Mouse (Mus musculus) kidney, postnatal 0 days (tissue): Measurements from ENCODE around the gene Ptpn3. TPM values are rescaled to one million over a fixed set of nuclear protein-coding genes. Genes with fewer than 3 reads are reported as not detected.

Experiments used
- ATAC-seq: fragments of 200-750 bp; cut with Nextera tagmentation; replicated peaks from 2 replicates; pipeline ENCODE4 v1.8.0; 2017; ENCODE audit warnings: low read depth, moderate number of reproducible peaks, moderate TSS enrichment, moderate library complexity; ENCODE audit not compliant: low FRiP score
- DNase-seq: peaks from one replicate; pipeline ENCODE4 v3.0.0-alpha.2; 2016; ENCODE audit warnings: low spot score
- H3K27ac ChIP-seq: fragments of 300-500 bp; sonication (generic); 2 replicates; pipeline ENCODE4 v1.5.1; 2014; ENCODE audit warnings: mild to moderate bottlenecking
- H3K27me3 ChIP-seq: fragments of 300-500 bp; sonication (generic); 2 replicates; pipeline ENCODE4 v1.6.1; 2014; ENCODE audit warnings: low read length, mixed read lengths; ENCODE audit not compliant: insufficient read depth
- H3K36me3 ChIP-seq: fragments of 300-500 bp; sonication (generic); 2 replicates; pipeline ENCODE4 v1.6.1; 2014; ENCODE audit warnings: low read length, mixed read lengths; ENCODE audit not compliant: insufficient read depth
- H3K4me1 ChIP-seq: fragments of 300-500 bp; sonication (generic); replicated peaks from 2 replicates; pipeline ENCODE4 v1.6.1; 2014; ENCODE audit warnings: antibody characterized with exemption, low read length, mixed read lengths; ENCODE audit not compliant: insufficient read depth
- H3K4me2 ChIP-seq: fragments of 300-500 bp; sonication (generic); 2 replicates; pipeline ENCODE4 v1.6.1; 2014; ENCODE audit warnings: mild to moderate bottlenecking, low read length, moderate library complexity, mixed read lengths
- H3K4me3 ChIP-seq: fragments of 300-500 bp; sonication (generic); replicated peaks from 2 replicates; pipeline ENCODE4 v1.5.1; 2014; ENCODE audit warnings: low read depth, low read length
- H3K9ac ChIP-seq: fragments of 300-500 bp; sonication (generic); 2 replicates; pipeline ENCODE4 v1.6.1; 2014; ENCODE audit warnings: low read depth, low read length
- H3K9me3 ChIP-seq: fragments of 300-500 bp; sonication (generic); replicated peaks from 2 replicates; pipeline ENCODE4 v1.6.1; 2016; ENCODE audit warnings: low read length, inconsistent platforms, mixed read lengths
- CTCF ChIP-seq: IDR thresholded peaks from 2 replicates; pipeline ENCODE4 v1.5.1; 2016; ENCODE audit warnings: antibody characterized with exemption, low read depth, mild to moderate bottlenecking, moderate library complexity
- WGBS: fragments of 180-500 bp; shearing (Covaris S2); extraction: QIAGEN DNeasy Blood & Tissue Kit; methylation state at CpG from one replicate; pipeline ENCODE4 v1.1.7; 2014; 5-methylcytosine and 5-hydroxymethylcytosine counted together
- polyA plus RNA-seq: library from polyadenylated mRNA; unstranded; fragments of >200 nt; fragmentation: Nextera tagmentation; extraction: Ambion mirVana; gene quantifications from 2 replicates; pipeline ENCODE4 v1.2.1, GENCODE M21; 2015

Gene Ptpn3
- polyA plus RNA-seq, 1 experiment from 2014 or later, result 7.7 TPM

DNA sequence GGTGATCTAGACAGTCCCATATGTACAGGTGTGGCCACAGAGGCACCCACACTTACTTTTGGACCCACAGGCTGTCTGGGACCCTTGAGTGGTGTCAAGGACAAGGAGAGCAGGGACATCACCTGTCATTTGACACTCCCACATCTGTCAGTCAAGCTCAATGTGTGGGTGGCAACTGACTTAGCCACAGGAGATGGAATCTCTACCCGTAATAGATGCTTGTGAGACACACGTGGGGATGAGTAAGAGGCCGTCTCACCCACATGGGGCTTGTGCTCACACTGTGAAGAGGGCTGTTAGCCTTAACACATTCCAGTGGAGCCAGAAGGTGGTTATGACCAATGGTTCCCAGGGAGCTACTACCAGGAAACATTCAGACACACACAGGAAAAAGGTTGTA is 13.8 kb downstream of the Ptpn3 start:
- Histone ChIP-seq H3K27me3 (no peaks in the 10 kb centered on the region), H3K9ac (no peak overlapping the region), H3K27ac (no peak overlapping the region), H3K36me3 (no peaks in the 10 kb centered on the region), H3K4me3 (no peak overlapping the region), H3K4me1 (peaks cover 4% of the 10 kb centered on the region; the same call in 1 of the 2 replicates), H3K4me2 (no peak overlapping the region), H3K9me3 (no peaks in the 10 kb centered on the region)
- TF ChIP-seq CTCF, result no peak
- DNase-seq (no peak), ATAC-seq (no peak)
- WGBS, result 79% methylated on average over 3 of the region's 3 CpGs

DNA sequence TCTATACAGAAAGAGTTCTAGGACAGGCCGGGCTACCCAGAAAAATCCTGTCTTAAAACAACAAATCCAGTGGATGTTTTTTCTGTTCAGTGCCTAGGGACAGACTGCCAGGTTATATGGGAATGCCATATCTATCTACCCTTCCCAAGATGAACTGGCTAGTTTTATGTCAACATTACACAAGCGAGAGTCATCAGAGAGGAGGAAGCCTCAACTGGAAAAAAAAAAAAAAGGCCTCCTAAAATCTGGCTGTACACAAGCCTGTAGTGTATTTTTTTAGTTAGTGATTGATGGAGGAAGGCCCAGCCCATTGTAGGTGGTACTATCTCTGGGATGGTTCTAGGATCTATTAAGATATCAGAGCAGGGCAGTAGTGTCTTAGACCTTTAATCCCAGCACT is 16.4 kb downstream of the Ptpn3 start:
- Histone ChIP-seq H3K4me2 (no peak overlapping the region), H3K27me3 (no peaks in the 10 kb centered on the region), H3K4me3 (no peak overlapping the region), H3K36me3 (no peaks in the 10 kb centered on the region), H3K27ac (no peak overlapping the region), H3K9ac (no peak overlapping the region), H3K9me3 (no peaks in the 10 kb centered on the region), H3K4me1 (0 out of 2 replicates have a peak, but pooled peaks cover 5% of the 10 kb centered on the region)
- DNase-seq (no peak), ATAC-seq (no peak)
- no peak for TF ChIP-seq CTCF
- WGBS, result 82% methylated on average over 2 of the region's 2 CpGs

DNA sequence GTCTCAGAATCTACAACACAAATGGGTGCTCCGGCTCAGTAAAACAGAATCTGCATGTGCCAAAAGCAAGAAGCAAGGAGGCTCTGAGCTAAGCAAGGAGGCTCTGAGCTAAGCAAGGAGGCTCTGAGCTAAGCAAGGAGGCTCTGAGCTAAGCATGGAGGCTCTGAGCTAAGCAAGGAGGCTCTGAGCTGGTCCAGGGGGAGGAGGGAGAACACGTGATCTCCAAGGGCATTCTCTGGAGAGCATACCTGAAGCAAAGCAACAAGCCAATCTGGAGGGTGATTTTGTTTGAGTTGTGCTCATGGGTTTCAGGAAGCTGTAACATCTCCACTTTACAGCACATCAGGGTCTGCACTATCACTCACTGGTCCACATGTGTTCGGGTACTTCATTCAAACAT is 18.4 kb downstream of the Ptpn3 start:
- WGBS, result 70% methylated on average over 3 of the region's 3 CpGs
- TF ChIP-seq CTCF, result no peak
- Histone ChIP-seq H3K4me1 (peaks cover 5% of the 10 kb centered on the region; the same call in 1 of the 2 replicates), H3K4me3 (no peak overlapping the region), H3K9ac (no peak overlapping the region), H3K36me3 (no peaks in the 10 kb centered on the region), H3K4me2 (no peak overlapping the region), H3K27me3 (no peaks in the 10 kb centered on the region), H3K9me3 (no peaks in the 10 kb centered on the region), H3K27ac (peak overlapping the region; percentile 36; the same call in 1 of the 2 replicates)
- DNase-seq, result no peak
- ATAC-seq, result no peak

DNA sequence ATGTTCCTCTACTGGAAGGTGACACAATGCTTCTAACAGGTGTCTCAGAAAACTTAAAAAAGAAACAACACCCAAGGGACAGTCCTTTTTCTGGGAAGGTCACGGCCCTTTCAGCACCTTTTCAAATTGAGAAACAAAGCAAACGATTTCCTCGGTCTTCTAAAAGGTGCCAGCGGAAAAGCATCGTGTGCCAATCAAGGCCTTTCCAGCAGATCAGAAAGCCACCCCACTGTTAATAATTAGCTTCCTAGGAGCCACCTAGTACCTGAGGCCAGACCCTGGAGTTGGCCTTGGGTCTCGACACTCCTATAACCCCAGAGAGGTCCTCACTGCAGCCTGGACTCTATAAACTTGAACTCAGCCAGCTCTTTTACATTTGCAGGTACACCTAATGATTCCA is 19.0 kb downstream of the Ptpn3 start:
- Histone ChIP-seq H3K36me3 (no peaks in the 10 kb centered on the region), H3K4me2 (no peak overlapping the region), H3K4me1 (peaks cover 5% of the 10 kb centered on the region; the same call in 1 of the 2 replicates), H3K9ac (no peak overlapping the region), H3K9me3 (no peaks in the 10 kb centered on the region), H3K27ac (peak overlapping the region; percentile 19), H3K4me3 (no peak overlapping the region), H3K27me3 (no peaks in the 10 kb centered on the region)
- ATAC-seq (no peak), DNase-seq (no peak)
- TF ChIP-seq CTCF, result no peak
- WGBS, result 57% methylated on average over 6 of the region's 6 CpGs

DNA sequence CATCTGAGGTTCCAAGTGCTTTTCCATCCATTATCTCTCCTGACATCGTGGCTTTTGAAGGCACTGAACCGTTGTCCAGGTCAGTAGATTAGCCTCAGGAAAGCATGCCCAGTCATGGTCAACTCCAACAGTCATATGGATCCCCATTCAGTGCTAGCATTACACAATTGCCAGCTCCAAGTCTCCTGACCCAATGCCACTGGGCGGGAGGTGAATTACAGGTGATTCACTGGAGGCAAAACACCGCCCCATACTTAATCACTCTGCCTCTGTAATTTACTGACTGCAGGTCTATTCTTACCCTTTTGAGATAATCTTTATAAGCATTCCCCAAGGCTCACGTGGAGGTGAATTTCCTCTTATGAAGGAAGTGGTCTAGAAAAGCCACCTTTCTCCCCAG is 19.5 kb downstream of the Ptpn3 start:
- 51% methylated on average over 5 of the region's 5 CpGs for WGBS
- Histone ChIP-seq H3K36me3 (no peaks in the 10 kb centered on the region), H3K9ac (no peak overlapping the region), H3K4me1 (peaks cover 5% of the 10 kb centered on the region; the same call in 1 of the 2 replicates), H3K4me2 (no peak overlapping the region), H3K27ac (peak overlapping the region; percentile 58), H3K27me3 (no peaks in the 10 kb centered on the region), H3K9me3 (no peaks in the 10 kb centered on the region), H3K4me3 (no peak overlapping the region)
- no peak for DNase-seq
- no peak for TF ChIP-seq CTCF
- no peak; the same call in 1 of the 2 replicates for ATAC-seq

DNA sequence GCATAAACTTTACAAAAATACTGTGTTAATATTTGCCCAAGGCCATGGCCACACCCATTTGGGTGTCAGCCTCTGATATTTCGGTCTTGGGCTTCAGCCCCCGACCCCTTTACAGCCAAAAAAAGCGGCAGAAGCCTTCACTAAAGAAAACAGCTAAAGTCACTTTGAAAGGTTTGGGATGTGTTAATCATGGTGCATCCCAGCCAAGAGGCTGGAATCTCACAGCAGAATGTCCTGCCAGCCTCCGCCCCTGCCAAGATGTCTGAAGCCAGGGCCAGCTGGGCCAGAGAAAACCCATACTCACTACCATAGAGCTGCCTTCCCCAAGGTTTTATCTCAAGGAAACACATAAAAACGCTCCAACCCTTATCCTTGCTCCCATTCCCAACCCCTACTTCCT is 20.7 kb downstream of the Ptpn3 start:
- no peak for TF ChIP-seq CTCF
- Histone ChIP-seq H3K4me2 (no peak overlapping the region), H3K9me3 (no peaks in the 10 kb centered on the region), H3K9ac (no peak overlapping the region), H3K4me1 (peaks cover 5% of the 10 kb centered on the region; the same call in 1 of the 2 replicates), H3K27me3 (no peaks in the 10 kb centered on the region), H3K27ac (no peak overlapping the region), H3K4me3 (no peak overlapping the region), H3K36me3 (no peaks in the 10 kb centered on the region)
- ATAC-seq (no peak), DNase-seq (no peak)
- WGBS, result 80% methylated on average over 5 of the region's 5 CpGs

DNA sequence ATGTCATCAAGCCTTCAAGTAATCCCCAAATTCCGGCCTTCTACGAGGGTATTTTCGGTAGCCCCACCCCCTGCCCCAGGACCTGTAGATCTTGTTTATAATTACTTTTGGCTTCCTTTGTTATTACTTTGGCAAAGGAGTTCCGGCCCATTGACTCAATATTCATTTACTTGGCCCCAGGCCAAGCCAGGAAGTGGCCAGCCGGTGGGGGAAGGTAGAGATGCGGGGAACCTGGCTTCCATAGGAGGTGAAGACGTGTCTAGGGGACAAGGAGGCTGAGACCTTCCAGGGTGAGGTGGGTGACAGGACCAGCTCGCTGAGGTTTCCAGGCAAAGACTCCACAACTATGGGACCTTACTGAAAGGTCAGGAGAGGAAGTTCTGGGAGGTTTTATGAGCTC is 22.4 kb downstream of the Ptpn3 start:
- no peak overlapping the region for H3K9ac ChIP-seq
- peaks cover 5% of the 10 kb centered on the region; the same call in 1 of the 2 replicates for H3K4me1 ChIP-seq
- WGBS, result 8% methylated on average over 8 of the region's 8 CpGs
- DNase-seq (peak; percentile 51), ATAC-seq (peak; percentile 44)
- TF ChIP-seq CTCF, result no peak
- H3K9me3 ChIP-seq, result no peaks in the 10 kb centered on the region
- no peaks in the 10 kb centered on the region for H3K27me3 ChIP-seq
- H3K4me3 ChIP-seq, result no peak overlapping the region
- no peaks in the 10 kb centered on the region for H3K36me3 ChIP-seq
- H3K4me2 ChIP-seq, result no peak overlapping the region
- H3K27ac ChIP-seq, result peak overlapping the region; percentile 42; the same call in 1 of the 2 replicates
